Mouse (Mus musculus) neural tube, embryonic 12.5 days (tissue): ENCODE data around the gene Zfp335. TPM values are rescaled to one million over a fixed set of nuclear protein-coding genes. Genes with fewer than 3 reads are reported as not detected.
A peak's percentile ranks its signal among the peaks of the same experiment; 100 is the strongest.
"Not testable (repeated sequence)": the region's sequence is repeated elsewhere in the genome, so short reads cannot be mapped to it uniquely, and the experiment has no call there.

Experiments used
- ATAC-seq: fragments of 200-750 bp; cut with Nextera tagmentation; 2 replicates; pipeline ENCODE4 v1.8.0; 2017; ENCODE audit warnings: low read depth, mild to moderate bottlenecking, moderate TSS enrichment, moderate library complexity; ENCODE audit not compliant: low FRiP score
- H3K27ac ChIP-seq: fragments of 300-500 bp; sonication (generic); 2 replicates; pipeline ENCODE4 v1.5.1; 2016
- H3K27me3 ChIP-seq: fragments of 300-500 bp; sonication (generic); replicated peaks from 2 replicates; pipeline ENCODE4 v1.6.1; 2016; ENCODE audit warnings: mild to moderate bottlenecking
- H3K36me3 ChIP-seq: fragments of 300-500 bp; sonication (generic); 2 replicates; pipeline ENCODE4 v1.6.1; 2016; ENCODE audit warnings: mild to moderate bottlenecking
- H3K4me1 ChIP-seq: fragments of 300-500 bp; sonication (generic); 2 replicates; pipeline ENCODE4 v1.6.1; 2016
- H3K4me2 ChIP-seq: fragments of 300-500 bp; sonication (generic); replicated peaks from 2 replicates; pipeline ENCODE4 v1.6.1; 2016; ENCODE audit warnings: mild to moderate bottlenecking
- H3K4me3 ChIP-seq: fragments of 300-500 bp; sonication (generic); 2 replicates; pipeline ENCODE4 v1.5.1; 2016
- H3K9ac ChIP-seq: fragments of 300-500 bp; sonication (generic); 2 replicates; pipeline ENCODE4 v1.6.1; 2016; ENCODE audit warnings: mild to moderate bottlenecking
- H3K9me3 ChIP-seq: fragments of 300-500 bp; sonication (generic); 2 replicates; pipeline ENCODE4 v1.6.1; 2016; ENCODE audit warnings: mild to moderate bottlenecking
- WGBS: fragments of 180-500 bp; shearing (Covaris S2); methylation state at CpG from one replicate; pipeline ENCODE4 v1.1.7; 2016; 5-methylcytosine and 5-hydroxymethylcytosine counted together
- polyA plus RNA-seq: library from polyadenylated mRNA; unstranded; fragments of >200 nt; fragmentation: Nextera tagmentation; extraction: Ambion mirVana; gene quantifications from 2 replicates; pipeline ENCODE4 v1.2.1, GENCODE M21; 2016

Gene Zfp335
- polyA plus RNA-seq, 1 experiment from 2014 or later: 17.2 TPM

- H3K4me2 ChIP-seq: no peak overlapping the region
- no peaks in the 10 kb centered on the region for H3K9me3 ChIP-seq
- no peaks in the 10 kb centered on the region for H3K27me3 ChIP-seq
- peaks cover 100% of the 10 kb centered on the region for H3K36me3 ChIP-seq
- no peak for ATAC-seq
- no peak overlapping the region for H3K4me3 ChIP-seq
- WGBS: 91% methylated on average over 24 of the region's 24 CpGs
- 0 out of 2 replicates have a peak overlapping the region, but pooled peaks have one; percentile 13 for H3K9ac ChIP-seq
- H3K4me1 ChIP-seq: no peaks in the 10 kb centered on the region
- H3K27ac ChIP-seq: 0 out of 2 replicates have a peak overlapping the region, but pooled peaks have one; percentile 4
These were observed 21.0 kb downstream of the Zfp335 start for GRCm38 (mm10) chr2:164890411-164891049.

- H3K4me1 ChIP-seq: no peaks in the 10 kb centered on the region
- no peak for ATAC-seq
- no peaks in the 10 kb centered on the region for H3K27me3 ChIP-seq
- no peak overlapping the region for H3K4me3 ChIP-seq
- H3K27ac ChIP-seq: no peak overlapping the region
- peaks cover 100% of the 10 kb centered on the region for H3K36me3 ChIP-seq
- 92% methylated on average over 2 of the region's 2 CpGs for WGBS
- no peak overlapping the region for H3K4me2 ChIP-seq
- H3K9me3 ChIP-seq: no peaks in the 10 kb centered on the region
- no peak overlapping the region for H3K9ac ChIP-seq
These were observed 21.6 kb downstream of the Zfp335 start for GRCm38 (mm10) chr2:164889960-164890359.

DNA sequence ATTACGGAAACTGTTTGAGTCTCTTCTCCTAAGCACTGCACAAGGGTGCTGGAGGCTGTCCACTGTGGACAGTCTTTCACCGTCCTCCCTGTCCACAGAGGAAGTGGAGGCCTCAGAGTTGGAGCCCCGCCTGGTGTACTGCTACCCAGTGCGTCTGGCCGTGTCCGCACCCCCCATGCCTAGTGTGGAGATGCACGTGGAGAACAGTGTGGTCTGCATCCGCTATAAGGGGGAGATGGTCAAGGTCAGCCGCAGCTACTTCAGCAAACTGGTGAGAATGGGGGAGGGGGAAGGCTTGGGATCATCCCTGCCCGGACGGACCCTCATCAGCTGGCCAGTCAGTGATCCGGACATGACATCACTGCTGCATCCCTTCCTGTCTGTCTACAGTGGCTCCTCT lies 22.6 kb downstream of the Zfp335 start:
- ATAC-seq: no peak
- H3K4me3 ChIP-seq: no peak overlapping the region
- no peaks in the 10 kb centered on the region for H3K4me1 ChIP-seq
- WGBS: 88% methylated on average over 12 of the region's 12 CpGs
- H3K4me2 ChIP-seq: no peak overlapping the region
- H3K27ac ChIP-seq: no peak overlapping the region
- no peaks in the 10 kb centered on the region for H3K9me3 ChIP-seq
- H3K27me3 ChIP-seq: no peaks in the 10 kb centered on the region
- no peak overlapping the region for H3K9ac ChIP-seq
- peaks cover 98% of the 10 kb centered on the region for H3K36me3 ChIP-seq

GRCm38 (mm10) chr2:164886617-164887016 lies 24.9 kb downstream of the Zfp335 start:
- no peak overlapping the region for H3K27ac ChIP-seq
- H3K27me3 ChIP-seq: no peaks in the 10 kb centered on the region
- peaks cover 3% of the 10 kb centered on the region; the same call in 1 of the 2 replicates for H3K4me1 ChIP-seq
- H3K36me3 ChIP-seq: peaks cover 86% of the 10 kb centered on the region
- H3K9me3 ChIP-seq: no peaks in the 10 kb centered on the region
- 97% methylated on average over 10 of the region's 10 CpGs for WGBS
- H3K4me3 ChIP-seq: no peak overlapping the region
- no peak overlapping the region for H3K4me2 ChIP-seq
- ATAC-seq: no peak
- no peak overlapping the region for H3K9ac ChIP-seq

DNA sequence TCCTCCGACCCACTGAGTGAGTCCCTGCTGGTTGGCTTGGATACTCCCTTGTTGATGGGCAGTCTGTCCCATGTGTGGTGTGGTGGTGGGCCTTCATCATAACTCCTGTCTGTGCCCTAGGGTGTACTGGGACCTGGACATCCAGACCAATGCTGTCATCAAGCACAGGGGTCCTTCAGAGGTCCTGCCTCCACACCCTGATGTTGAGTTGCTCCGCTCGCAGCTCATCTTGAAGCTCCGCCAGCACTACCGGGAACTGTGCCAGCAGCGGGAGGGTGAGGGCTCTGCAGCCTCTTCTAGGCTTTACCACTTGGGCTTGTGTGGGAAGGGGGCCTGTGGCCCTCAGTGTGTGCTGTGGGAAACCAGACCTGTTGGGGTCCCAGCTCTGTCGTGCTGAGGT lies 25.8 kb downstream of the Zfp335 start:
- Histone ChIP-seq H3K4me1 (peaks cover 7% of the 10 kb centered on the region), H3K9me3 (no peaks in the 10 kb centered on the region), H3K36me3 (peaks cover 78% of the 10 kb centered on the region), H3K27me3 (no peaks in the 10 kb centered on the region), H3K27ac (no peak overlapping the region), H3K4me2 (no peak overlapping the region), H3K4me3 (no peak overlapping the region), H3K9ac (no peak overlapping the region)
- ATAC-seq: no peak
- WGBS: 91% methylated on average over 7 of the region's 7 CpGs

DNA sequence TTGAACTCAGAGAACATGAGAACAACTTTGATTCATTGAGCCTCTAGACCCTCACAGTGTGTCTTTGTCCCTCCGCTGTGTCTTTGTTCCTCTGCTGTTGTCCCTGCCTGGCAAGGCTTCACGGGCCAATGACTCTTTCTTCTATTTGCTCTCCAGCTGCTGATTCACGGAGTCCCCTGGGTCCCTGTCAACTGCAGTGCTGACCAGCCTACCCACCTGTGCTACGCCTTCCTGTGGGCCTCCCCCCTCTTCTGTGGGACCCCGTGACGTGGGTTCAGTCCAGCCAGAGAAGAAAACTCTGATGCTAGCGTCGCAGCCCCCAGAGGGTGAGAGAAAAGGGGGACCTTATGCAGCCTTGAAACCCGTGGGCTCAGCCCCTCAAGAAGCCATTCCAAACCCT lies 28.9 kb downstream of the Zfp335 start:
- no peak overlapping the region for H3K27ac ChIP-seq
- no peak for ATAC-seq
- no peak overlapping the region for H3K4me2 ChIP-seq
- no peak overlapping the region; the same call in 1 of the 2 replicates for H3K9ac ChIP-seq
- peaks cover 46% of the 10 kb centered on the region for H3K36me3 ChIP-seq
- peaks cover 21% of the 10 kb centered on the region for H3K4me1 ChIP-seq
- H3K27me3 ChIP-seq: no peaks in the 10 kb centered on the region
- H3K9me3 ChIP-seq: no peaks in the 10 kb centered on the region
- H3K4me3 ChIP-seq: no peak overlapping the region
- 41% methylated on average over 9 of the region's 9 CpGs for WGBS

DNA sequence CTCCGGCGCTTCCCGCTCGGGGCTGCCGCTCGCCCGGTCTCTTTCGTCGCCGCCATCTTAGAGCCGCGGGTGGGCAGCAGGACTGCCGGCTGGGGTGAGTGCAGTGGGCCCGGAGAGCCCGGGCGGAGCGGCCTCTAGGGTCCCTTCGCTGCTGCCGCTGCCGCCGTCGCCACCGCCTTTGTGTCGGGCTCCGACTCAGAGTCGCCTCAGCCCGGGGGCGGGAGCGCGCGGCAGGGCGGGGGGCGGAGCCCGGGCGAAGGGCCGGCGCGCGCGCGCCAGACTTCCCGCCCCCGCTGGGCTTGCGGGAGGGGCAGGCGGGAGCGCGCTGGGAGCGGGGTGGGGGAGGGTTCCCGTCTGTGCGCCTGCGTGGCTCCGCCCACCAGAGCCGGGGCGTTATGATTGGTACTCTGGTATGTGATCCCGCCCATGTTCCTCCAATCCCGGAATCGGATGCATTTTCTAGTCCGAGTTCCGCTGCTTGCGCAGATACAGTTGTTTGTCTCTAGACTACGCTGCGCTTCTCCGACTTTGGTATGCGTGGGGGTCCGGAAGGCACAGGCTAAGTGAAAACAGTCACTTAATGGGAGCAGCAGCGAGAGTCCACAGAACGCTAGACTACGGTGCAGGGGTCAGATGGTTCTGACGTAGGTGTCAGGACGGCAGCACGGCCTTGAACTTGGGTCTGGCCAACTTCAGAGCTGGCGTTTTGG lies 31.8 kb downstream of the Zfp335 start:
- ATAC-seq: peak; percentile 83
- H3K9ac ChIP-seq: peak overlapping the region; percentile 99
- peak overlapping the region; percentile 100 for H3K27ac ChIP-seq
- peaks cover 23% of the 10 kb centered on the region for H3K4me1 ChIP-seq
- under 1% methylated on average over 60 of the region's 72 CpGs for WGBS
- peak overlapping the region; percentile 94 for H3K4me3 ChIP-seq
- H3K9me3 ChIP-seq: no peaks in the 10 kb centered on the region
- no peaks in the 10 kb centered on the region for H3K27me3 ChIP-seq
- peaks cover 17% of the 10 kb centered on the region for H3K36me3 ChIP-seq
- peak overlapping the region; percentile 86 for H3K4me2 ChIP-seq

DNA sequence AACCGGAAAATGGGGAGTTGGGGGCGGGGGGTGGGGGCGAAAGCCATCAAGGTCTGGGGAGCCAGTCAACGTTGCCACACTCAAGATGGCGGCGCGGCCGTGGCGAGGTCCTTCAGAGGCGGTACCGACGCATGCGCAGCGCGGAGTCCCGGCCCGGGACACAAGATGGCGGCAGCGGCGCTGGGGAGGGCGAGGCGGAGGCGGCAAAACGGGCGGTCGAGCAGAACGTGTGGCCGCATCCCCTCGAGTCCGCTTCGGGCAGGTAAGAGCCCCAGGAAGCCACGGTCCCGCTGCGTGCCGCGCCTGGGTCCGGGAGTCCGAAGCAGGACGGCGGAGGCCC lies 32.4 kb downstream of the Zfp335 start, which contains the start of gene Pcif1:
TSS of gene Pcif1 (plus strand) at position 77 of the 340 bp plus-strand sequence.
- H3K9ac ChIP-seq: peak within 1 kb of the TSS; percentile 99
- ATAC-seq: peak; percentile 88
- H3K4me2 ChIP-seq: peak within 1 kb of the TSS; percentile 86
- peaks cover 14% of the 10 kb centered on the region for H3K36me3 ChIP-seq
- WGBS: under 1% methylated on average over 40 of the region's 40 CpGs
- H3K27ac ChIP-seq: peak within 1 kb of the TSS; percentile 100
- no peaks in the 10 kb centered on the region for H3K9me3 ChIP-seq
- H3K4me3 ChIP-seq: peak within 1 kb of the TSS; percentile 94
- no peaks in the 10 kb centered on the region for H3K27me3 ChIP-seq
- peaks cover 24% of the 10 kb centered on the region for H3K4me1 ChIP-seq

- peak overlapping the region; percentile 100 for H3K27ac ChIP-seq
- H3K4me2 ChIP-seq: peak overlapping the region; percentile 86
- peaks cover 9% of the 10 kb centered on the region for H3K36me3 ChIP-seq
- H3K4me3 ChIP-seq: peak overlapping the region; percentile 94
- H3K27me3 ChIP-seq: no peaks in the 10 kb centered on the region
- H3K4me1 ChIP-seq: peaks cover 29% of the 10 kb centered on the region
- H3K9ac ChIP-seq: peak overlapping the region; percentile 99
- peak; percentile 54 for ATAC-seq
- no peaks in the 10 kb centered on the region for H3K9me3 ChIP-seq
- 1% methylated on average over 28 of the region's 28 CpGs for WGBS
These were observed 32.9 kb downstream of the Zfp335 start for GRCm38 (mm10) chr2:164878509-164879227.

DNA sequence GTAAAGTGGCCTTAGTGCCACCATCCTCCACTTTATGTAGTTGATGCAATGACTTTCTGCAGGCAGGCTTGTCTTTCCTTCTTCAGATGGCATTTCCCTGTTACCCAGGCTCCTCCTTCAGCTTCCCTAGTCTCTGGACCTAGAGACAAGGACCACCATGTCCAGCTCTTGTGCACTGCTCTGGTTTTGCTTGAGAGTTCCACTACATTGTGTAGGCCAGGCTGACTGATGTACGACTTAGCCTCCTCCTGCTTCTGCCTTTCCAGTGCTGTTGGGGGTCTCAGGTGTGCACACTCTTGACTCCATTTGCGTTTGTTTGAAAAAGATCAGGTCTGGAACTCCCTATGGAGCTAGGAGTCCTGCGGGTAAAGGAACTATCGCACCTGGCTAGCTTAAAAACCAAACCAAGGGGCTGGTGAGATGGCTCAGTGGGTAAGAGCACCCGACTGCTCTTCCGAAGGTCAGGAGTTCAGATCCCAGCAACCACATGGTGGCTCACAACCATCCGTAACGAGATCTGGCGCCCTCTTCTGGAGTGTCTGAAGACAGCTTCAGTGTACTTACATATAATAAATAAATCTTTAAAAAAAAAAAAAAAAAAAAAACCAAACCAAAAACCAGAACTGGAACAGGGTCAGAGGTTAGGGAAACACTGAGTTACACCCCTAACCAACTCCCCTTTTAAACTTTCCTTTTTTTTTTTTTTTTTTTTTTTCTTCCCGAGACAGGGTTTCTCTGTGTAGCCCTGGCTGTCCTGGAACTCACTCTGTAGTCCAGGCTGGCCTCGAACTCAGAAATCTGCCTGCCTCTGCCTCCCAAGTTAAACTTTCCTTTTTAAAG lies 34.0 kb downstream of the Zfp335 start:
- H3K36me3 ChIP-seq, H3K4me3 ChIP-seq, H3K9me3 ChIP-seq, H3K27me3 ChIP-seq, H3K9ac ChIP-seq, H3K27ac ChIP-seq, ATAC-seq: not testable (repeated sequence)
- WGBS: 72% methylated on average over 11 of the region's 11 CpGs
- peaks cover 27% of the 10 kb centered on the region for H3K4me1 ChIP-seq
- peak overlapping the region; percentile 86 for H3K4me2 ChIP-seq

- not testable (repeated sequence) for H3K9me3 ChIP-seq, H3K36me3 ChIP-seq, H3K9ac ChIP-seq, ATAC-seq, H3K4me2 ChIP-seq, H3K27ac ChIP-seq, H3K27me3 ChIP-seq, H3K4me3 ChIP-seq
- 50% methylated on average over 2 of the region's 2 CpGs for WGBS
- peaks cover 22% of the 10 kb centered on the region for H3K4me1 ChIP-seq
These were observed 35.9 kb downstream of the Zfp335 start for GRCm38 (mm10) chr2:164875648-164876047.
